Mouse (Mus musculus) C2C12 (cell line): ENCODE measurements around the gene Pheta1.

Experiments
- CEBPB ChIP-seq: IDR thresholded peaks from one replicate; pipeline ENCODE4 v1.6.1; 2011; ENCODE audit warnings: low read depth, mild to moderate bottlenecking, control low read depth, moderate library complexity
- CTCF ChIP-seq: IDR thresholded peaks from one replicate; pipeline ENCODE4 v1.5.1; 2011; ENCODE audit not compliant: control insufficient read depth, insufficient read depth, insufficient read length
- FOSL1 ChIP-seq: IDR thresholded peaks from one replicate; pipeline ENCODE4 v1.8.0; 2011; ENCODE audit warnings: mild to moderate bottlenecking, low read length; ENCODE audit not compliant: poor library complexity, insufficient read depth, severe bottlenecking
- MAX ChIP-seq: IDR thresholded peaks from one replicate; pipeline ENCODE4 v1.6.1; 2011; ENCODE audit warnings: mild to moderate bottlenecking, control low read depth
- MYOD1 ChIP-seq: IDR thresholded peaks from one replicate; pipeline ENCODE4 v1.6.1; 2011; ENCODE audit warnings: low read depth; ENCODE audit not compliant: control insufficient read depth, insufficient read length
- MYOG ChIP-seq: IDR thresholded peaks from one replicate; pipeline ENCODE4 v1.6.1; 2011; ENCODE audit not compliant: control insufficient read depth, insufficient read length; ENCODE audit errors: extremely low read depth
- USF1 ChIP-seq: IDR thresholded peaks from one replicate; pipeline ENCODE4 v1.6.1; 2011; ENCODE audit warnings: low read depth, mild to moderate bottlenecking, control low read depth, moderate library complexity

DNA sequence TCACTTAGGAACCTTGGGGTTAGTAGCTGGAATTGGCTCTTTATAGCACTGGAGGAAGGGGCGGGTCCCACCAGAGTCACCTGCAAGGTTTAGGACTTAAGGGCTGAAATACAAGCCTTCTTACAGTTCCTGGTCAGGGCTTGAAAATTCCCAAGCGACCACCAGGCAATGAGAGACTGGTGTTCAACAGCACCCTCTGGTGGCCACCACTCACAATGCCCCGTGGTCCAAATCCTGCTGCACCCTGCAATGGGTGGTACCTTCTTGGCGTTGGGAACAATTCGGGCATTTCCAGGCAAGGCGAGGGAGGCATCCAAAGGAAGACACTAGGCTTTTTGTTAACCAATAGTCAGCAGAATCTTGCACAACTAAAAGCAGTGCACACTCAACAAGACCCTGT is 30.4 kb downstream of the Pheta1 start:
- TF ChIP-seq MYOD1 (no peak), CTCF (peak; percentile 64), MYOG (no peak), MAX (no peak), USF1 (no peak), CEBPB (no peak), FOSL1 (no peak)
